Mouse (Mus musculus) fat pad, adult 2 months (tissue): Measurements from ENCODE around the gene Gm15446.
"Not testable (repeated sequence)": the region's sequence is repeated elsewhere in the genome, so short reads cannot be mapped to it uniquely, and the experiment has no call there.

Experiments
- DNase-seq: peaks from one replicate; pipeline ENCODE4 v3.0.0-alpha.2; 2011; ENCODE audit warnings: low read depth, low spot score; ENCODE audit errors: extremely low read depth

The Gm15446 gene

DNA sequence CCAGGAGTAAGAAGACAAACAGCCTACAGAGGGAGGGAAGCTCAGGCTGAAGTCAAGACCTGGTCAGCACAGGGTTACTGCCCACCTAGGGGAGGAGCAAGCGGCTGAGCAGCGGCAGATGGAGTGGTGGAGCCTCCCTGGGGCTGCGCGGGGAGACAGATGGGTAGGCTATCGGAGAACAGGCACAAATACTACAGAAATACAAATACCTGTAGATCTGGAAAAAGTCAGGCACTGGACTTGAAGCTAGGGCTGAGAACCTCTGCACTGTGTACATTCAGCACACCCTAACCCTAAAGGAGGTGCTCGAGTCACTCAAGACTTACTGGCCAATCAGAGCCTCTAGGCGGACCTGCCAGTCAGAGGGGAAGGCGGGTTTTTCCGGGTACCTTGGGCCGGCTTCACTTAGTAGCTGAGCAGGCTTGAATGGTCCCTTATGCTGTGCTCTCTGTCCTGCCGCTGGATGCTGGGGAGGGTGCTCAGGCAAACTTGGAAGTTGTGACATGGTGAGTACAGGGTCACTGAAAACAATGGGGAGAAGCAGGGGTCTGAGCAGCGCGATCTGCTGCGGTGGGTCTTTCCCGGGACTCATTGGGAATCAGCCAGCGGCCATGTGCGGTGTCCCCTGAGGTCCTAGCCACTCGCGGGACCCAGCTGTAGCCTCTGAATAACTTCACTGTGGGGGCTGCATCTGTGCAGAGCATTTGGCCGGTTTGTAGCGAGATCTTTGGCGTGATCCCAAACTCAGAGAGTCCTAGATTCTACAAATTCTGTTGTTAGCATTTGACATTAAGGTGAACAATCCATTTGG, at the start of gene Gm15446:
Gm15446 (plus strand) TSS at position 140 of the 811 bp plus-strand sequence.
- DNase-seq = peak; percentile 19

DNA sequence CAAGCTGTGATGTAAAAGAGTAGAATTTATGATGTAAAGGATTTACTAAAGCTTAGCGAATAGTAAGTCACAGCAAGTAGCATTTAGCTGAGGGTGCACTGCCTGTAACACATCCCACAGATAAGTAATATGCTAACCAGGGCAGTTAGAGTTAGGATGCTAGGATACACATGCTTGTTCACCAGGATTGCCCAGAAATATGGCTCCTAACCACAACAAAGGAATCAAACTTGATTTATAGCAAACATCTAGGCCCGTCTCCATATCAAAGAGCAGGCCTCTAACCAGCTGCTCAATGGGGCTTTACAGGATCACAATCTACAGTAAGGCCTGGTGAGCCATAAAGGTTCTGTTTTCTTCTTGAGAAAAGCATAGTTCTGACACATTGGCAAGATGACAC, 929 bp downstream of the Gm15446 start:
- not testable (repeated sequence) for DNase-seq

DNA sequence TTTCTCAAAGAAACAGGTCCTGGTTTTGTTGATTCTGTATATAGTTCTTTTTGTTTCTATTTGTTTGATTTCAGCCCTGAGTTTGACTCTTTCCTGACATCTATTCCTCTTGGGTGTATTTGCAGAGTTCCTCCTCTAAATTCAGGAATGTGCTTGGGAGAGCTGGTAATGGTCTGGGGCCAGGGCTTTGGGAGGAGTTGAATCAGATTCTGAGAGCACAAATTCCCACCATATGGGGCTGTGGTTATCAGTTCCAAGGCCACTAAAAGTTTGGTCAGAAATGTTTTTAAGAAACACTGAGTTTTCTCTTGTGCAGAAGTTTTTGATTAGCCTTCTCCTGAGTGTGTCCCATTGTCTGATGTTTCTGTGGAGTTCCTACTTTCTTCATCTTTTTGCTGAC, 1.7 kb downstream of the Gm15446 start:
- no peak for DNase-seq

DNA sequence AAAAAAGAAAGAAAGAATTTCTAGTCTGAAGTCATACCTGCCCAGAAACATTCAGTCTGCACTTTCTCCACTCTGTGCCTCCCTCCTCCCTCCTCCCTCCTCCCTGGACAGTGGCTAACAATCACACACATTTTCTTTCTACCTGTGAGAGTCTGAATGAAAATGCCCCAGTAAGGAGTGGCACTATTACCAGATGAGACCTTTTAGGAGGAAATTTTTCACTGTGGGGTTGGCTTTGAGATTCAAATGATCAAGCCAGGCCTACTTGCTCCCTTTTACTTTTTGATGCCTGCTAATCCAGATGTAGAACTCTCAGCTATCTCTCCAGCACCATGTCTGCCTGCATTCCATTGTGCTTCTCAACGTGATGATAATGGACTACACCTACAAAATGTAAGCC, 27.1 kb downstream of the Gm15446 start:
- DNase-seq = no peak

DNA sequence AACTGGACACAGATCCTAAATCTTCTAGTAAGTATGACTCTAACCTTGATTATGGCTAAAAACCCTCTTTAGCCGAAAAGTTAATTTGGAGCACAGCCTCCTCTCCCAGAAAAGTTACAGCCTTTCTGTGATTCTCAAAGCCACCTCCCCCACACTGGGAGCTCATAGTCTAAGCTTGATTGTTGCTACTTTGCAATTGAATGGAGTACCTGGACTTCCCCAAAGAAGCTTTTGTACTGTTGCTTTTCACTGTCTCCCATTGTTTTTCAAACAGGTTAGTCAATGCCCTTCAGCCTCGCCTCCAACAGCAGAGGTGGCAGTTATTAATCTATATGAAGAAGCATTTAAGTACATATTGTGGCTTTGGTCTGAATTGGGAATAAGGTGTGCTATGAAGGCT, 57.5 kb downstream of the Gm15446 start:
- not testable (repeated sequence) for DNase-seq
